Mouse (Mus musculus): Measurements from ENCODE around the gene Iffo1.

- no peak for TF ChIP-seq CTCF (conservative IDR thresholded peaks at IDR 0.05; ENCODE audit: low read length)
- no peak for TF ChIP-seq NANOG (IDR thresholded peaks at IDR 0.05; ENCODE audit: borderline replicate concordance, low read length)
Measured at GRCm38 (mm10) chr6:125129710-125130402, 15.2 kb upstream of the Iffo1 start.

Measured in E14TG2a.4 (cell line).